Mouse (Mus musculus): ENCODE results near the gene Ldhal6b. TPM values are rescaled to one million over a fixed set of nuclear protein-coding genes. Genes with fewer than 3 reads are reported as not detected.

Gene Ldhal6b
- polyA plus RNA-seq, 1 experiment from 2014 or later = not detected

- Histone ChIP-seq H3K9ac (ENCODE audit: low read depth, low read length) (peak overlapping the region; percentile 90), H3K4me3 (ENCODE audit: low read length) (peak overlapping the region; percentile 73), H3K4me1 (ENCODE audit: control insufficient read depth, insufficient read depth, low read length) (peaks cover 6% of the 10 kb centered on the region; the same call in 1 of the 2 replicates), H3K27ac (ENCODE audit: low read length) (0 out of 2 replicates have a peak overlapping the region, but pooled peaks have one; percentile 24), H3K9me3 (ENCODE audit: control insufficient read depth, low read length) (no peaks in the 10 kb centered on the region), H3K27me3 (replicated peaks; ENCODE audit: control insufficient read depth, insufficient read depth, low read length) (no peaks in the 10 kb centered on the region), H3K4me2 (ENCODE audit: low read depth, low read length) (peak overlapping the region; percentile 77), H3K36me3 (ENCODE audit: control insufficient read depth, insufficient read depth, low read length) (no peaks in the 10 kb centered on the region; the same call in 1 of the 2 replicates)
- under 1% methylated on average over 8 of the region's 8 CpGs for WGBS
- peak; percentile 26 for ATAC-seq
Measured at GRCm38 (mm10) chr17:5439831-5440158, 21.2 kb upstream of the Ldhal6b start.

- Histone ChIP-seq H3K4me1 (ENCODE audit: control insufficient read depth, insufficient read depth, low read length) (no peaks in the 10 kb centered on the region), H3K27ac (ENCODE audit: low read length) (no peak overlapping the region), H3K4me2 (ENCODE audit: low read depth, low read length) (no peak overlapping the region), H3K9ac (ENCODE audit: low read depth, low read length) (no peak overlapping the region), H3K36me3 (ENCODE audit: control insufficient read depth, insufficient read depth, low read length) (no peaks in the 10 kb centered on the region), H3K27me3 (replicated peaks; ENCODE audit: control insufficient read depth, insufficient read depth, low read length) (no peaks in the 10 kb centered on the region), H3K4me3 (ENCODE audit: low read length) (no peak overlapping the region), H3K9me3 (ENCODE audit: control insufficient read depth, low read length) (no peaks in the 10 kb centered on the region)
- peak; percentile 56 for ATAC-seq
- WGBS = 81% methylated on average over 9 of the region's 9 CpGs
Measured at GRCm38 (mm10) chr17:5429772-5430133, 11.2 kb upstream of the Ldhal6b start.

GRCm38 (mm10) chr17:5429090-5429771 is 10.7 kb upstream of the Ldhal6b start:
- no peak overlapping the region for H3K4me2 ChIP-seq (ENCODE audit: low read depth, low read length)
- no peak overlapping the region for H3K27ac ChIP-seq (ENCODE audit: low read length)
- H3K36me3 ChIP-seq (ENCODE audit: control insufficient read depth, insufficient read depth, low read length) = no peaks in the 10 kb centered on the region
- no peaks in the 10 kb centered on the region for H3K9me3 ChIP-seq (ENCODE audit: control insufficient read depth, low read length)
- H3K4me1 ChIP-seq (ENCODE audit: control insufficient read depth, insufficient read depth, low read length) = no peaks in the 10 kb centered on the region
- no peaks in the 10 kb centered on the region for H3K27me3 ChIP-seq (replicated peaks; ENCODE audit: control insufficient read depth, insufficient read depth, low read length)
- WGBS = 56% methylated on average over 10 of the region's 10 CpGs
- H3K9ac ChIP-seq (ENCODE audit: low read depth, low read length) = no peak overlapping the region
- no peak overlapping the region for H3K4me3 ChIP-seq (ENCODE audit: low read length)
- peak; percentile 81 for ATAC-seq

- no peaks in the 10 kb centered on the region for H3K36me3 ChIP-seq (ENCODE audit: control insufficient read depth, insufficient read depth, low read length)
- 56% methylated on average over 3 of the region's 3 CpGs for WGBS
- no peak overlapping the region for H3K4me3 ChIP-seq (ENCODE audit: low read length)
- no peaks in the 10 kb centered on the region for H3K4me1 ChIP-seq (ENCODE audit: control insufficient read depth, insufficient read depth, low read length)
- no peak overlapping the region for H3K27ac ChIP-seq (ENCODE audit: low read length)
- ATAC-seq = no peak
- no peak overlapping the region for H3K4me2 ChIP-seq (ENCODE audit: low read depth, low read length)
- H3K9ac ChIP-seq (ENCODE audit: low read depth, low read length) = no peak overlapping the region
- no peaks in the 10 kb centered on the region for H3K9me3 ChIP-seq (ENCODE audit: control insufficient read depth, low read length)
- no peaks in the 10 kb centered on the region for H3K27me3 ChIP-seq (replicated peaks; ENCODE audit: control insufficient read depth, insufficient read depth, low read length)
Measured at GRCm38 (mm10) chr17:5425204-5425603, 6.6 kb upstream of the Ldhal6b start.

GRCm38 (mm10) chr17:5424156-5424555 is 5.6 kb upstream of the Ldhal6b start:
- Histone ChIP-seq H3K27me3 (replicated peaks; ENCODE audit: control insufficient read depth, insufficient read depth, low read length) (no peaks in the 10 kb centered on the region), H3K4me3 (ENCODE audit: low read length) (no peak overlapping the region), H3K36me3 (ENCODE audit: control insufficient read depth, insufficient read depth, low read length) (no peaks in the 10 kb centered on the region), H3K9ac (ENCODE audit: low read depth, low read length) (no peak overlapping the region), H3K4me2 (ENCODE audit: low read depth, low read length) (no peak overlapping the region), H3K9me3 (ENCODE audit: control insufficient read depth, low read length) (no peaks in the 10 kb centered on the region), H3K27ac (ENCODE audit: low read length) (no peak overlapping the region), H3K4me1 (ENCODE audit: control insufficient read depth, insufficient read depth, low read length) (no peaks in the 10 kb centered on the region)
- 85% methylated on average over 8 of the region's 8 CpGs for WGBS
- ATAC-seq = no peak

- H3K4me1 ChIP-seq (ENCODE audit: control insufficient read depth, insufficient read depth, low read length) = no peaks in the 10 kb centered on the region
- ATAC-seq = no peak
- WGBS = 51% methylated on average over 4 of the region's 4 CpGs
- no peaks in the 10 kb centered on the region for H3K36me3 ChIP-seq (ENCODE audit: control insufficient read depth, insufficient read depth, low read length)
- H3K27ac ChIP-seq (ENCODE audit: low read length) = no peak overlapping the region
- H3K4me2 ChIP-seq (ENCODE audit: low read depth, low read length) = no peak overlapping the region
- no peaks in the 10 kb centered on the region for H3K9me3 ChIP-seq (ENCODE audit: control insufficient read depth, low read length)
- no peak overlapping the region for H3K9ac ChIP-seq (ENCODE audit: low read depth, low read length)
- H3K4me3 ChIP-seq (ENCODE audit: low read length) = no peak overlapping the region
- H3K27me3 ChIP-seq (replicated peaks; ENCODE audit: control insufficient read depth, insufficient read depth, low read length) = no peaks in the 10 kb centered on the region
Measured at GRCm38 (mm10) chr17:5421835-5422234, 3.3 kb upstream of the Ldhal6b start.

- WGBS = 68% methylated on average over 6 of the region's 6 CpGs
Measured at GRCm38 (mm10) chr17:5419771-5420518, 1.4 kb upstream of the Ldhal6b start.

GRCm38 (mm10) chr17:5419056-5419455 is 489 bp upstream of the Ldhal6b start:
- H3K4me2 ChIP-seq (ENCODE audit: low read depth, low read length) = no peak overlapping the region
- H3K4me1 ChIP-seq (ENCODE audit: control insufficient read depth, insufficient read depth, low read length) = no peaks in the 10 kb centered on the region
- no peaks in the 10 kb centered on the region for H3K27me3 ChIP-seq (replicated peaks; ENCODE audit: control insufficient read depth, insufficient read depth, low read length)
- no peaks in the 10 kb centered on the region for H3K36me3 ChIP-seq (ENCODE audit: control insufficient read depth, insufficient read depth, low read length)
- H3K9me3 ChIP-seq (ENCODE audit: control insufficient read depth, low read length) = no peaks in the 10 kb centered on the region
- no peak overlapping the region for H3K27ac ChIP-seq (ENCODE audit: low read length)
- H3K9ac ChIP-seq (ENCODE audit: low read depth, low read length) = no peak overlapping the region
- no peak for ATAC-seq
- 84% methylated on average over 9 of the region's 9 CpGs for WGBS
- no peak overlapping the region for H3K4me3 ChIP-seq (ENCODE audit: low read length)

More at GRCm38 (mm10) chr17:5419771-5420518, 1.4 kb upstream of the Ldhal6b start:
- Histone ChIP-seq H3K4me2 (ENCODE audit: low read depth, low read length) (no peak overlapping the region), H3K4me3 (ENCODE audit: low read length) (no peak overlapping the region), H3K36me3 (ENCODE audit: control insufficient read depth, insufficient read depth, low read length) (no peaks in the 10 kb centered on the region), H3K27ac (ENCODE audit: low read length) (no peak overlapping the region), H3K9ac (ENCODE audit: low read depth, low read length) (no peak overlapping the region), H3K4me1 (ENCODE audit: control insufficient read depth, insufficient read depth, low read length) (no peaks in the 10 kb centered on the region), H3K27me3 (replicated peaks; ENCODE audit: control insufficient read depth, insufficient read depth, low read length) (no peaks in the 10 kb centered on the region), H3K9me3 (ENCODE audit: control insufficient read depth, low read length) (no peaks in the 10 kb centered on the region)
- no peak for ATAC-seq

- no peak overlapping the region for H3K9ac ChIP-seq (ENCODE audit: low read depth, low read length)
- 95% methylated on average over 3 of the region's 3 CpGs for WGBS
- ATAC-seq = no peak
- H3K27ac ChIP-seq (ENCODE audit: low read length) = no peak overlapping the region
- H3K4me1 ChIP-seq (ENCODE audit: control insufficient read depth, insufficient read depth, low read length) = no peaks in the 10 kb centered on the region
- no peaks in the 10 kb centered on the region for H3K27me3 ChIP-seq (replicated peaks; ENCODE audit: control insufficient read depth, insufficient read depth, low read length)
- H3K4me3 ChIP-seq (ENCODE audit: low read length) = no peak overlapping the region
- H3K36me3 ChIP-seq (ENCODE audit: control insufficient read depth, insufficient read depth, low read length) = no peaks in the 10 kb centered on the region
- no peaks in the 10 kb centered on the region for H3K9me3 ChIP-seq (ENCODE audit: control insufficient read depth, low read length)
- no peak overlapping the region for H3K4me2 ChIP-seq (ENCODE audit: low read depth, low read length)
Measured at GRCm38 (mm10) chr17:5416518-5416917, 2.0 kb downstream of the Ldhal6b start.

Data from intestine, embryonic 16.5 days (tissue).